Mouse (Mus musculus): ENCODE measurements around the gene Tomm7. TPM values are rescaled to one million over a fixed set of nuclear protein-coding genes. Genes with fewer than 3 reads are reported as not detected.

The Tomm7 gene
- total and polyA plus RNA-seq, 3 experiments, result 133 to 184 (median 142) TPM

DNA sequence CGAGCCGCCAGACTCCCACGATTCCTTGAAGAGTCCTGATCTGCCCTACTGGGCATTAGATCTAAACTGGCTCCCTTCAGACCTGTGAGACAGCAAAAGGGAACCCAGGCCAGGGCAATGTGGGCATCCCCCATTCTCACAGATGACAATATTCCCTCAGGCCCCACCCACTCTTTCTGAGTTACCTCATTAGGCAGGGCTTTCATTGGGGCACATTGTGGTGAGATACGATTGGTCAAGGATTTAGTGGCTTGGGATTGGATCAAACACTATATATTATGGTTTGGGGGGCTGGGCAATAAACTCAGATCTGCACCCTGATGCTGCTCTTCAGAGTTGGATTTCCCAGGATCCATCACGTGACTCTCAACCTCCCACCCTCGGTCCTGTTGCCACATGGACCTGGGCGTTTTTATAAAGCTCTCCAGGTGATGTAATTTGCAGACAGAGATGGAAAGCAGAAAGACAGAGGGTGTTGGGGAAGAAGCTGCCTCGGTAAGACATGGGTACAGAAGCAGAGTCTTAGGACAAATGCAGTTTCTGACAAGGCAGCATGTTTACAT lies 19.7 kb downstream of the Tomm7 start:
- no peak overlapping the region for H3K9ac ChIP-seq (ENCODE audit: insufficient read depth, low read depth)
- peaks cover 10 to 21% of the 10 kb centered on the region in 2 experiments for H3K36me3 ChIP-seq (replicated peaks in 1 of 2; ENCODE audit: control insufficient read depth in 1 of 2, insufficient read depth in 1 of 2, low read length in 1 of 2)
- dilution Hi-C loops (cut with MboI; ENCODE audit: extremely low pct_ligation_motif_present, extremely low pct_unique_long_range_greater_than_20kb, low sequenced_read_pairs), result no loop called here
- TF ChIP-seq POLR2AphosphoS2 (IDR thresholded peaks at IDR 0.05; ENCODE audit: low read depth, low read length) (no peak), POLR2A (IDR thresholded peaks at IDR 0.05; ENCODE audit: low read depth, low read length) (no peak), ZNF384 (IDR thresholded peaks at IDR 0.05; ENCODE audit: low read depth, low read length) (no peak), ZKSCAN1 (IDR thresholded peaks at IDR 0.05; ENCODE audit: borderline replicate concordance, low read depth, low read length) (no peak), TBP (conservative IDR thresholded peaks at IDR 0.05; ENCODE audit: low read depth, low read length) (no peak), CHD1 (IDR thresholded peaks at IDR 0.05; ENCODE audit: low read depth, low read length) (no peak), ZMIZ1 (IDR thresholded peaks at IDR 0.05; ENCODE audit: low read depth, low read length) (no peak), EP300 (IDR thresholded peaks at IDR 0.05; ENCODE audit: low read length) (no peak), JUN (IDR thresholded peaks at IDR 0.05; ENCODE audit: insufficient read depth, low read depth, low read length) (no peak), CHD2 (IDR thresholded peaks at IDR 0.05; ENCODE audit: low read length) (no peak), GABPA (IDR thresholded peaks at IDR 0.05; ENCODE audit: insufficient replicate concordance, low read depth, low read length) (no peak), CTCF (conservative IDR thresholded peaks at IDR 0.05 in 1 of 2, IDR thresholded peaks at IDR 0.05 in 1 of 2; ENCODE audit: low read depth in 2 of 2, low read length in 2 of 2) (no peak)
- H3K27ac ChIP-seq (ENCODE audit: insufficient read depth, low read depth), result no peak overlapping the region
- H3K27me3 ChIP-seq (replicated peaks), result no peaks in the 10 kb centered on the region
- in situ Hi-C loops (cut with MboI; ENCODE audit: low pct_ligation_motif_present, low pct_unique_long_range_greater_than_20kb, low sequenced_read_pairs), result no loop called here
- H3K4me3 ChIP-seq (replicated peaks in 1 of 3; ENCODE audit: low read depth in 2 of 3, low read length in 2 of 3, poor library complexity in 1 of 3), result no peak overlapping the region
- H3K9me3 ChIP-seq (replicated peaks; ENCODE audit: low read length), result no peaks in the 10 kb centered on the region
- 0 out of 4 replicates have a peak, but pooled peaks cover 2 to 6% of the 10 kb centered on the region in 2 experiments for H3K4me1 ChIP-seq (ENCODE audit: control insufficient read depth in 1 of 2, insufficient read depth in 2 of 2)
- no peak for DNase-seq (ENCODE audit: extremely low read depth)
- no peaks in the 10 kb centered on the region for H3K79me2 ChIP-seq (replicated peaks; ENCODE audit: control insufficient read depth, extremely low read depth, insufficient read depth, poor library complexity, severe bottlenecking)
- no peak overlapping the region for H3K4me2 ChIP-seq (ENCODE audit: insufficient read depth, low read depth, poor library complexity, severe bottlenecking)

DNA sequence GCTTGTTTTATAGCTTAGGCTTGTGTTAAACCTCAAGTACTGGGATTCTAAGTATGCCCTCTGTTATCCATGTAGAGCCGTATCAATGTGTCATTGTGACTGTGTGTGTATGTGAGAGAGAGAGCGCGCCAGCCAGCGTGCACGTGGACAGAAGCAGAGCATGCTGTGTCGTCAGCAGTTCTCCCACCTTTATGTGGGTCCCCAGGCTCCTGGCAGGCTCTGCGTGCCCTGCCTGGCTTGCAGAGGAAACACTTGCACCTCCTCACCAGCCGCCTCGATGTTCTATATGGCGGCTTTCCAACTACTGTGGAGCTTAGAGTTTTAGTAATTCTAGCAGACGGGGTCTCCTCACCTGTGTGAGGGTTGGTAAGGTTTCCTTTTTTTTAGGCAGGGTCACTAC lies 21.7 kb downstream of the Tomm7 start:
- no peak overlapping the region for H3K27ac ChIP-seq (ENCODE audit: insufficient read depth, low read depth)
- no peak overlapping the region for H3K4me2 ChIP-seq (ENCODE audit: insufficient read depth, low read depth, poor library complexity, severe bottlenecking)
- DNase-seq (ENCODE audit: extremely low read depth), result no peak
- H3K4me1 ChIP-seq (ENCODE audit: control insufficient read depth in 1 of 2, insufficient read depth in 2 of 2), result 0 out of 4 replicates have a peak, but pooled peaks cover 0 to 6% of the 10 kb centered on the region in 2 experiments
- no peaks in the 10 kb centered on the region for H3K79me2 ChIP-seq (replicated peaks; ENCODE audit: control insufficient read depth, extremely low read depth, insufficient read depth, poor library complexity, severe bottlenecking)
- H3K27me3 ChIP-seq (replicated peaks), result no peaks in the 10 kb centered on the region
- dilution Hi-C loops (cut with MboI; ENCODE audit: extremely low pct_ligation_motif_present, extremely low pct_unique_long_range_greater_than_20kb, low sequenced_read_pairs) (no loop called here), in situ Hi-C loops (cut with MboI; ENCODE audit: low pct_ligation_motif_present, low pct_unique_long_range_greater_than_20kb, low sequenced_read_pairs) (no loop called here)
- H3K9ac ChIP-seq (ENCODE audit: insufficient read depth, low read depth), result no peak overlapping the region
- H3K36me3 ChIP-seq (replicated peaks in 1 of 2; ENCODE audit: control insufficient read depth in 1 of 2, insufficient read depth in 1 of 2, low read length in 1 of 2), result peaks cover 19 to 37% of the 10 kb centered on the region in 2 experiments
- no peaks in the 10 kb centered on the region for H3K9me3 ChIP-seq (replicated peaks; ENCODE audit: low read length)
- TF ChIP-seq KAT2A (IDR thresholded peaks at IDR 0.05; ENCODE audit: insufficient replicate concordance, low read length), result no peak
- H3K4me3 ChIP-seq (replicated peaks in 1 of 3; ENCODE audit: low read depth in 2 of 3, low read length in 2 of 3, poor library complexity in 1 of 3), result no peak overlapping the region

DNA sequence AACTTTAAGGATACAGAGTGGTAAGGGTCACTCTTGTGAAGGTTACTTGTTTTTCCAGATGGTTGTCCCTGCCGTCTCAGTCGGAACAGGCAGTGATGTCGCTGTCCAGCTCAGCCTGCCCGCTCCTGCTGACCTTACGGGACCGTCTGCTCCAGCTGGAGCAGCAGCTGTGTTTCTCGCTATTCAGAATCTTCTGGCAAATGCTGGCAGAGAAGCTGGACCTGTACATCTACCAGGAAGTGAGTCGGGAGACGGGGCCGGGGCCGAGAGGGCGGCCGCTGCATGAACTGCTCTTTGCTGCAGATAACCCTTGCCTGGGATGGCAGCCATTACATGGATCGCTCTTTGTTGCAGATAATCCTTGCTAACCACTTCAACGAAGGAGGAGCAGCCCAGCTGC lies 27.3 kb downstream of the Tomm7 start:
- H3K4me2 ChIP-seq (ENCODE audit: insufficient read depth, low read depth, poor library complexity, severe bottlenecking), result no peak overlapping the region
- H3K4me1 ChIP-seq (ENCODE audit: control insufficient read depth in 1 of 2, insufficient read depth in 2 of 2), result peaks cover 0 to 4% of the 10 kb centered on the region in 2 experiments; a peak in 1 of 4 replicates
- peaks cover 14% of the 10 kb centered on the region for H3K9me3 ChIP-seq (replicated peaks; ENCODE audit: low read length)
- no peak overlapping the region for H3K27ac ChIP-seq (ENCODE audit: insufficient read depth, low read depth)
- H3K27me3 ChIP-seq (replicated peaks), result no peaks in the 10 kb centered on the region
- no peak overlapping the region for H3K4me3 ChIP-seq (replicated peaks in 1 of 3; ENCODE audit: low read depth in 2 of 3, low read length in 2 of 3, poor library complexity in 1 of 3)
- in situ Hi-C loops (cut with MboI; ENCODE audit: low pct_ligation_motif_present, low pct_unique_long_range_greater_than_20kb, low sequenced_read_pairs), result no loop called here
- peaks cover 71 to 83% of the 10 kb centered on the region in 2 experiments for H3K36me3 ChIP-seq (replicated peaks in 1 of 2; ENCODE audit: control insufficient read depth in 1 of 2, insufficient read depth in 1 of 2, low read length in 1 of 2)
- H3K9ac ChIP-seq (ENCODE audit: insufficient read depth, low read depth), result no peak overlapping the region
- dilution Hi-C loops (cut with MboI; ENCODE audit: extremely low pct_ligation_motif_present, extremely low pct_unique_long_range_greater_than_20kb, low sequenced_read_pairs), result no loop called here
- H3K79me2 ChIP-seq (replicated peaks; ENCODE audit: control insufficient read depth, extremely low read depth, insufficient read depth, poor library complexity, severe bottlenecking), result no peaks in the 10 kb centered on the region
- no peak for DNase-seq (ENCODE audit: extremely low read depth)
- TF ChIP-seq ZNF384 (IDR thresholded peaks at IDR 0.05; ENCODE audit: low read depth, low read length), result no peak
- TF ChIP-seq MXI1 (IDR thresholded peaks at IDR 0.05; ENCODE audit: low read depth, low read length), result no peak
- TF ChIP-seq MAFK (IDR thresholded peaks at IDR 0.05; ENCODE audit: insufficient replicate concordance, low read length), result no peak
- no peak for TF ChIP-seq PAX5 (IDR thresholded peaks at IDR 0.05; ENCODE audit: low read length)
- TF ChIP-seq ETS1 (conservative IDR thresholded peaks at IDR 0.05; ENCODE audit: low read depth, low read length), result no peak
- no peak for TF ChIP-seq HCFC1 (IDR thresholded peaks at IDR 0.05; ENCODE audit: low read depth, low read length)
- no peak for TF ChIP-seq NRF1 (IDR thresholded peaks at IDR 0.05; ENCODE audit: low read depth, low read length)
- no peak for TF ChIP-seq NELFE (IDR thresholded peaks at IDR 0.05; ENCODE audit: low read depth, low read length)
- no peak for TF ChIP-seq ZMIZ1 (IDR thresholded peaks at IDR 0.05; ENCODE audit: low read depth, low read length)
- TF ChIP-seq ZKSCAN1 (IDR thresholded peaks at IDR 0.05; ENCODE audit: borderline replicate concordance, low read depth, low read length), result no peak
- TF ChIP-seq RAD21 (IDR thresholded peaks at IDR 0.05; ENCODE audit: low read depth, low read length), result no peak
- no peak for TF ChIP-seq ZC3H11A (IDR thresholded peaks at IDR 0.05; ENCODE audit: low read depth, low read length)
- no peak for TF ChIP-seq JUN (IDR thresholded peaks at IDR 0.05; ENCODE audit: insufficient read depth, low read depth, low read length)
- TF ChIP-seq TBP (conservative IDR thresholded peaks at IDR 0.05; ENCODE audit: low read depth, low read length), result no peak
- TF ChIP-seq UBTF (IDR thresholded peaks at IDR 0.05; ENCODE audit: low read depth, low read length), result no peak
- no peak for TF ChIP-seq JUND (conservative IDR thresholded peaks at IDR 0.05; ENCODE audit: low read depth, low read length)
- TF ChIP-seq POLR2A (IDR thresholded peaks at IDR 0.05; ENCODE audit: low read depth, low read length), result no peak
- TF ChIP-seq CHD1 (IDR thresholded peaks at IDR 0.05; ENCODE audit: low read depth, low read length), result no peak
- TF ChIP-seq SIN3A (IDR thresholded peaks at IDR 0.05; ENCODE audit: low read length), result no peak

All from CH12.LX (cell line).